Mouse (Mus musculus) midbrain, embryonic 12.5 days (tissue): ENCODE results near the gene Fbxo4. TPM values are rescaled to one million over a fixed set of nuclear protein-coding genes. Genes with fewer than 3 reads are reported as not detected.
A peak's percentile ranks its signal among the peaks of the same experiment; 100 is the strongest.

Experiments used
- ATAC-seq: fragments of 200-750 bp; cut with Nextera tagmentation; 2 replicates; pipeline ENCODE4 v1.8.0; 2017; ENCODE audit warnings: low read depth, moderate TSS enrichment, moderate library complexity; ENCODE audit not compliant: low FRiP score
- H3K27ac ChIP-seq: fragments of 300-500 bp; sonication (generic); replicated peaks from 2 replicates; pipeline ENCODE4 v1.5.1; 2016; ENCODE audit warnings: mild to moderate bottlenecking
- H3K27me3 ChIP-seq: fragments of 300-500 bp; sonication (generic); 2 replicates; pipeline ENCODE4 v1.6.1; 2016; ENCODE audit warnings: mild to moderate bottlenecking
- H3K36me3 ChIP-seq: fragments of 300-500 bp; sonication (generic); 2 replicates; pipeline ENCODE4 v1.6.1; 2016
- H3K4me1 ChIP-seq: fragments of 300-500 bp; sonication (generic); 2 replicates; pipeline ENCODE4 v1.6.1; 2016
- H3K4me2 ChIP-seq: fragments of 300-500 bp; sonication (generic); replicated peaks from 2 replicates; pipeline ENCODE4 v1.6.1; 2016; ENCODE audit warnings: mild to moderate bottlenecking, moderate library complexity
- H3K4me3 ChIP-seq: fragments of 300-500 bp; sonication (generic); 2 replicates; pipeline ENCODE4 v1.5.1; 2016; ENCODE audit warnings: mild to moderate bottlenecking
- H3K9ac ChIP-seq: fragments of 300-500 bp; sonication (generic); replicated peaks from 2 replicates; pipeline ENCODE4 v1.6.1; 2016; ENCODE audit warnings: mild to moderate bottlenecking, moderate library complexity
- H3K9me3 ChIP-seq: fragments of 300-500 bp; sonication (generic); 2 replicates; pipeline ENCODE4 v1.6.1; 2016; ENCODE audit warnings: mild to moderate bottlenecking
- WGBS: fragments of 180-500 bp; shearing (Covaris S2); methylation state at CpG from one replicate; pipeline ENCODE4 v1.1.7; 2016; 5-methylcytosine and 5-hydroxymethylcytosine counted together
- polyA plus RNA-seq: library from polyadenylated mRNA; unstranded; fragments of >200 nt; fragmentation: Nextera tagmentation; extraction: Ambion mirVana; gene quantifications from 2 replicates; pipeline ENCODE4 v1.2.1, GENCODE M21; 2016

Gene Fbxo4
- polyA plus RNA-seq, 1 experiment from 2014 or later: 7.8 TPM

- no peak overlapping the region for H3K27ac ChIP-seq
- WGBS: 94% methylated on average over 14 of the region's 14 CpGs
- no peaks in the 10 kb centered on the region for H3K36me3 ChIP-seq
- H3K27me3 ChIP-seq: no peaks in the 10 kb centered on the region
- H3K4me3 ChIP-seq: no peak overlapping the region
- no peak overlapping the region for H3K4me2 ChIP-seq
- no peak overlapping the region for H3K9ac ChIP-seq
- H3K9me3 ChIP-seq: no peaks in the 10 kb centered on the region
- ATAC-seq: no peak
- no peaks in the 10 kb centered on the region for H3K4me1 ChIP-seq
Observed at GRCm38 (mm10) chr15:3969743-3970142, 9.6 kb downstream of the Fbxo4 start.

- H3K4me3 ChIP-seq: no peak overlapping the region
- no peaks in the 10 kb centered on the region for H3K36me3 ChIP-seq
- H3K9me3 ChIP-seq: no peaks in the 10 kb centered on the region
- WGBS: 85% methylated on average over 8 of the region's 8 CpGs
- no peak overlapping the region for H3K27ac ChIP-seq
- no peaks in the 10 kb centered on the region for H3K4me1 ChIP-seq
- H3K27me3 ChIP-seq: no peaks in the 10 kb centered on the region
- no peak for ATAC-seq
- no peak overlapping the region for H3K4me2 ChIP-seq
- no peak overlapping the region for H3K9ac ChIP-seq
Observed at GRCm38 (mm10) chr15:3962251-3962650, 17.1 kb downstream of the Fbxo4 start.

GRCm38 (mm10) chr15:3960094-3960493 is 19.3 kb downstream of the Fbxo4 start:
- no peak for ATAC-seq
- Histone ChIP-seq H3K9ac (no peak overlapping the region), H3K4me3 (no peak overlapping the region), H3K4me1 (no peaks in the 10 kb centered on the region), H3K27me3 (no peaks in the 10 kb centered on the region), H3K9me3 (no peaks in the 10 kb centered on the region), H3K36me3 (no peaks in the 10 kb centered on the region), H3K4me2 (no peak overlapping the region), H3K27ac (no peak overlapping the region)
- 39% methylated on average over 1 of the region's 1 CpGs for WGBS

- Histone ChIP-seq H3K27ac (no peak overlapping the region), H3K9ac (no peak overlapping the region), H3K27me3 (no peaks in the 10 kb centered on the region), H3K9me3 (0 out of 2 replicates have a peak, but pooled peaks cover 5% of the 10 kb centered on the region), H3K4me3 (no peak overlapping the region), H3K4me1 (no peaks in the 10 kb centered on the region), H3K36me3 (no peaks in the 10 kb centered on the region), H3K4me2 (no peak overlapping the region)
- peak; percentile 34; the same call in 1 of the 2 replicates for ATAC-seq
- 30% methylated on average over 4 of the region's 4 CpGs for WGBS
Observed at GRCm38 (mm10) chr15:3957982-3958381, 21.4 kb downstream of the Fbxo4 start.

- Histone ChIP-seq H3K9me3 (0 out of 2 replicates have a peak, but pooled peaks cover 5% of the 10 kb centered on the region), H3K27me3 (no peaks in the 10 kb centered on the region), H3K27ac (no peak overlapping the region), H3K9ac (no peak overlapping the region), H3K4me2 (no peak overlapping the region), H3K4me1 (no peaks in the 10 kb centered on the region), H3K4me3 (no peak overlapping the region), H3K36me3 (no peaks in the 10 kb centered on the region)
- no peak for ATAC-seq
- WGBS: 91% methylated on average over 2 of the region's 2 CpGs
Observed at GRCm38 (mm10) chr15:3954971-3955370, 24.4 kb downstream of the Fbxo4 start.

GRCm38 (mm10) chr15:3938132-3938531 is 41.2 kb downstream of the Fbxo4 start:
- Histone ChIP-seq H3K9me3 (no peaks in the 10 kb centered on the region), H3K4me1 (no peaks in the 10 kb centered on the region), H3K27me3 (no peaks in the 10 kb centered on the region), H3K4me2 (no peak overlapping the region), H3K4me3 (no peak overlapping the region), H3K27ac (no peak overlapping the region), H3K36me3 (no peaks in the 10 kb centered on the region), H3K9ac (no peak overlapping the region)
- WGBS: 92% methylated on average over 2 of the region's 2 CpGs
- ATAC-seq: no peak

- Histone ChIP-seq H3K9ac (no peak overlapping the region), H3K4me1 (no peaks in the 10 kb centered on the region), H3K27ac (no peak overlapping the region), H3K9me3 (no peaks in the 10 kb centered on the region), H3K36me3 (no peaks in the 10 kb centered on the region), H3K27me3 (no peaks in the 10 kb centered on the region), H3K4me2 (no peak overlapping the region), H3K4me3 (no peak overlapping the region)
- ATAC-seq: no peak
- WGBS: 93% methylated on average over 3 of the region's 3 CpGs
Observed at GRCm38 (mm10) chr15:3936056-3936455, 43.3 kb downstream of the Fbxo4 start.

- H3K9ac ChIP-seq: no peak overlapping the region
- H3K4me1 ChIP-seq: no peaks in the 10 kb centered on the region
- ATAC-seq: no peak
- H3K27me3 ChIP-seq: no peaks in the 10 kb centered on the region
- H3K36me3 ChIP-seq: no peaks in the 10 kb centered on the region
- H3K9me3 ChIP-seq: no peaks in the 10 kb centered on the region
- no peak overlapping the region for H3K27ac ChIP-seq
- no peak overlapping the region for H3K4me2 ChIP-seq
- WGBS: 87% methylated on average over 4 of the region's 4 CpGs
- no peak overlapping the region for H3K4me3 ChIP-seq
Observed at GRCm38 (mm10) chr15:3933466-3933865, 45.9 kb downstream of the Fbxo4 start.

GRCm38 (mm10) chr15:3931931-3932330 is 47.4 kb downstream of the Fbxo4 start:
- Histone ChIP-seq H3K4me1 (no peaks in the 10 kb centered on the region), H3K4me3 (no peak overlapping the region), H3K4me2 (no peak overlapping the region), H3K27me3 (no peaks in the 10 kb centered on the region), H3K36me3 (no peaks in the 10 kb centered on the region), H3K9ac (no peak overlapping the region), H3K9me3 (no peaks in the 10 kb centered on the region), H3K27ac (no peak overlapping the region)
- WGBS: 84% methylated on average over 1 of the region's 1 CpGs
- ATAC-seq: no peak

Other genes with a start within 250 kb of the Fbxo4 start
- 60.1 and 69.3 TPM in 2 replicates for gene AW549877, start 16.2 kb upstream of the Fbxo4 start, polyA plus RNA-seq
- 187 and 201 TPM in 2 replicates for gene Oxct1, start 46.8 kb upstream of the Fbxo4 start, polyA plus RNA-seq